Mouse (Mus musculus) ES-E14 (cell line): ENCODE measurements around the gene Hist1h3g.
"Not testable (repeated sequence)": the region's sequence is repeated elsewhere in the genome, so short reads cannot be mapped to it uniquely, and the experiment has no call there.

ENCODE experiments used
- CHD2 ChIP-seq: IDR thresholded peaks from 2 replicates; pipeline ENCODE4 v1.6.1; 2014; ENCODE audit warnings: mild to moderate bottlenecking, low read depth, low read length, inconsistent platforms
- HCFC1 ChIP-seq: IDR thresholded peaks from 2 replicates; pipeline ENCODE4 v1.6.1; 2012; ENCODE audit warnings: low read length, inconsistent platforms, borderline replicate concordance; ENCODE audit not compliant: insufficient read depth
- MAFK ChIP-seq: IDR thresholded peaks from 2 replicates; pipeline ENCODE4 v1.6.1; 2014; ENCODE audit warnings: mild to moderate bottlenecking, low read depth, low read length, inconsistent platforms; ENCODE audit not compliant: insufficient read depth

- TF ChIP-seq CHD2, MAFK, HCFC1: not testable (repeated sequence)
These were observed 1.5 kb upstream of the Hist1h3g start, which contains the start of gene Hist1h2af for GRCm38 (mm10) chr13:23533560-23534367.
